Mouse (Mus musculus): Measurements from ENCODE around the gene Prdm5. TPM values are rescaled to one million over a fixed set of nuclear protein-coding genes. Genes with fewer than 3 reads are reported as not detected.

Prdm5 gene
- total RNA-seq, 2 experiments from 2014 or later, result 10.1 to 11.7 TPM

- no peak for DNase-seq (ENCODE audit: low spot score in 2 of 2)
Measured at GRCm38 (mm10) chr6:65925737-65926333, 147.0 kb downstream of the Prdm5 start.

GRCm38 (mm10) chr6:65930523-65930922 is 151.7 kb downstream of the Prdm5 start:
- DNase-seq (ENCODE audit: low spot score in 2 of 2), result no peak

- DNase-seq (ENCODE audit: low spot score in 2 of 2), result no peak
Measured at GRCm38 (mm10) chr6:65932776-65933175, 154.0 kb downstream of the Prdm5 start.

GRCm38 (mm10) chr6:65933177-65933576 is 154.4 kb downstream of the Prdm5 start:
- DNase-seq (ENCODE audit: low spot score in 2 of 2), result no peak

- no peak for DNase-seq (ENCODE audit: low spot score in 2 of 2)
Measured at GRCm38 (mm10) chr6:65935566-65936281, 156.9 kb downstream of the Prdm5 start.

GRCm38 (mm10) chr6:65950492-65950891 is 171.7 kb downstream of the Prdm5 start:
- DNase-seq (ENCODE audit: low spot score in 2 of 2), result no peak

- DNase-seq (ENCODE audit: low spot score in 2 of 2), result no peak
Measured at GRCm38 (mm10) chr6:65952309-65952708, 173.5 kb downstream of the Prdm5 start, which contains the start of gene 4930544G11Rik. TSS of gene 4930544G11Rik (plus strand) at chr6:65952609.

- peak in 1 of 2 experiments; percentile 2 for DNase-seq (ENCODE audit: low spot score in 2 of 2)
Measured at GRCm38 (mm10) chr6:65969386-65970111, 190.8 kb downstream of the Prdm5 start.

- DNase-seq (ENCODE audit: low spot score in 2 of 2), result no peak
Measured at GRCm38 (mm10) chr6:65970410-65970809, 191.6 kb downstream of the Prdm5 start.

Other genes with a start within 250 kb of the Prdm5 start
- gene Ndnf, start 107.4 kb upstream of the Prdm5 start, total RNA-seq (2021), result 10 to 100 TPM; 25.0 to 35.5 TPM
- not detected for gene 4930544G11Rik, start 173.6 kb downstream of the Prdm5 start, total RNA-seq (2021)

All from layer of hippocampus, postnatal 14 days (tissue).